Mouse (Mus musculus): ENCODE results near the gene Gapdh. TPM values are rescaled to one million over a fixed set of nuclear protein-coding genes. Genes with fewer than 3 reads are reported as not detected.

The Gapdh gene
- total RNA-seq, 1 experiment = 2,407 TPM

- Histone ChIP-seq H3K9ac (ENCODE audit: insufficient read depth, low read depth, low read length, poor library complexity, severe bottlenecking) (no peak overlapping the region), H3K4me1 (ENCODE audit: control insufficient read depth in 2 of 2, insufficient read depth in 2 of 2, low read length in 2 of 2, poor library complexity in 1 of 2) (peaks cover 2 to 24% of the 10 kb centered on the region in 2 experiments; a peak in 2 of 4 replicates), H3K4me3 (ENCODE audit: insufficient read depth in 1 of 2, low read depth in 1 of 2, low read length in 2 of 2, poor library complexity in 1 of 2, severe bottlenecking in 1 of 2) (no peak overlapping the region), H3K9me3 (ENCODE audit: control insufficient read depth, insufficient read depth, low read depth, low read length) (no peaks in the 10 kb centered on the region), H3K27ac (ENCODE audit: insufficient read depth, low read depth, low read length, poor library complexity, severe bottlenecking) (no peak overlapping the region), H3K36me3 (ENCODE audit: control insufficient read depth, insufficient read depth, low read length, poor library complexity, severe bottlenecking) (peaks cover 2% of the 10 kb centered on the region; the same call in 1 of the 2 replicates)
- no peak for DNase-seq (ENCODE audit: low read depth, low spot score)
- in situ Hi-C loops (cut with MboI; ENCODE audit: low sequenced_read_pairs in 2 of 2, unreplicated experiment in 2 of 2) = no loop called here
- TF ChIP-seq CHD2 (IDR thresholded peaks at IDR 0.05; ENCODE audit: low read depth, low read length) (no peak), ZNF384 (IDR thresholded peaks at IDR 0.05; ENCODE audit: low read depth, low read length) (no peak), MAFK (IDR thresholded peaks at IDR 0.05; ENCODE audit: insufficient read depth, low read depth, low read length) (no peak), ZC3H11A (IDR thresholded peaks at IDR 0.05; ENCODE audit: borderline replicate concordance, low read depth, low read length) (no peak), HCFC1 (IDR thresholded peaks at IDR 0.05; ENCODE audit: borderline replicate concordance, insufficient read depth, low read length) (no peak)
Observed at GRCm38 (mm10) chr6:125153682-125154081, 12.6 kb downstream of the Gapdh start.

GRCm38 (mm10) chr6:125153018-125153389 is 13.3 kb downstream of the Gapdh start:
- Histone ChIP-seq H3K9ac (ENCODE audit: insufficient read depth, low read depth, low read length, poor library complexity, severe bottlenecking) (no peak overlapping the region), H3K36me3 (ENCODE audit: control insufficient read depth, insufficient read depth, low read length, poor library complexity, severe bottlenecking) (peaks cover 2% of the 10 kb centered on the region; the same call in 1 of the 2 replicates), H3K4me3 (ENCODE audit: insufficient read depth in 1 of 2, low read depth in 1 of 2, low read length in 2 of 2, poor library complexity in 1 of 2, severe bottlenecking in 1 of 2) (no peak overlapping the region), H3K27ac (ENCODE audit: insufficient read depth, low read depth, low read length, poor library complexity, severe bottlenecking) (no peak overlapping the region), H3K4me1 (ENCODE audit: control insufficient read depth in 2 of 2, insufficient read depth in 2 of 2, low read length in 2 of 2, poor library complexity in 1 of 2) (peaks cover 4 to 23% of the 10 kb centered on the region in 2 experiments; a peak in 2 of 4 replicates), H3K9me3 (ENCODE audit: control insufficient read depth, insufficient read depth, low read depth, low read length) (no peaks in the 10 kb centered on the region)
- DNase-seq (ENCODE audit: low read depth, low spot score) = no peak
- no peak for TF ChIP-seq HCFC1 (IDR thresholded peaks at IDR 0.05; ENCODE audit: borderline replicate concordance, insufficient read depth, low read length)
- TF ChIP-seq ZC3H11A (IDR thresholded peaks at IDR 0.05; ENCODE audit: borderline replicate concordance, low read depth, low read length) = no peak
- TF ChIP-seq ZNF384 (IDR thresholded peaks at IDR 0.05; ENCODE audit: low read depth, low read length) = no peak
- TF ChIP-seq CHD2 (IDR thresholded peaks at IDR 0.05; ENCODE audit: low read depth, low read length) = no peak
- TF ChIP-seq MAFK (IDR thresholded peaks at IDR 0.05; ENCODE audit: insufficient read depth, low read depth, low read length) = no peak
- in situ Hi-C loops (cut with MboI; ENCODE audit: low sequenced_read_pairs in 2 of 2, unreplicated experiment in 2 of 2) = no loop called here

GRCm38 (mm10) chr6:125152212-125153017 is 13.9 kb downstream of the Gapdh start:
- no peak overlapping the region for H3K27ac ChIP-seq (ENCODE audit: insufficient read depth, low read depth, low read length, poor library complexity, severe bottlenecking)
- H3K36me3 ChIP-seq (ENCODE audit: control insufficient read depth, insufficient read depth, low read length, poor library complexity, severe bottlenecking) = peaks cover 2% of the 10 kb centered on the region; the same call in 1 of the 2 replicates
- no peak for TF ChIP-seq MAFK (IDR thresholded peaks at IDR 0.05; ENCODE audit: insufficient read depth, low read depth, low read length)
- TF ChIP-seq ZNF384 (IDR thresholded peaks at IDR 0.05; ENCODE audit: low read depth, low read length) = no peak
- TF ChIP-seq HCFC1 (IDR thresholded peaks at IDR 0.05; ENCODE audit: borderline replicate concordance, insufficient read depth, low read length) = no peak
- in situ Hi-C loops (cut with MboI; ENCODE audit: low sequenced_read_pairs in 2 of 2, unreplicated experiment in 2 of 2) = no loop called here
- no peak for DNase-seq (ENCODE audit: low read depth, low spot score)
- peaks cover 4 to 23% of the 10 kb centered on the region in 2 experiments; a peak in 2 of 4 replicates for H3K4me1 ChIP-seq (ENCODE audit: control insufficient read depth in 2 of 2, insufficient read depth in 2 of 2, low read length in 2 of 2, poor library complexity in 1 of 2)
- H3K4me3 ChIP-seq (ENCODE audit: insufficient read depth in 1 of 2, low read depth in 1 of 2, low read length in 2 of 2, poor library complexity in 1 of 2, severe bottlenecking in 1 of 2) = peak overlapping the region in 1 of 2 experiments; percentile 18; a peak in 3 of 4 replicates
- no peaks in the 10 kb centered on the region for H3K9me3 ChIP-seq (ENCODE audit: control insufficient read depth, insufficient read depth, low read depth, low read length)
- H3K9ac ChIP-seq (ENCODE audit: insufficient read depth, low read depth, low read length, poor library complexity, severe bottlenecking) = no peak overlapping the region

DNA sequence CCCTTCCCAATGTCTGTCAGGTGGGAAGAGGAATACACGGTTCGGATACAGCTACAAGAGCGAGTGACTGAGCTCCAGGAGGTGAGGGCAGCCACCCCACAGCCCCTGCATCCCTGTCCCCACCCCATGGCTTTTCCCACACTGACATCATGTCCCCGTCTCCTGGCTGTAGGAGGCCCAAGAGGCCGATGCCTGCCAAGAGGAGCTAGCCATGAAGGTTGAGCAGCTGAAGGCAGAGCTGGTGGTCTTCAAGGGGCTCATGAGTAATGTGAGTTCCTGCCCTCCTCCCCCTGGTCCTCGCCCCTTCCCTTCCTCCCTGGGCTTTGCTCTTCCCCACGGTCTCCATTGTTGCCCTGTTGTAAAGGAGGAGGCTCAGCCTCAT is 16.7 kb downstream of the Gapdh start:
- Histone ChIP-seq H3K4me3 (ENCODE audit: insufficient read depth in 1 of 2, low read depth in 1 of 2, low read length in 2 of 2, poor library complexity in 1 of 2, severe bottlenecking in 1 of 2) (no peak overlapping the region), H3K27ac (ENCODE audit: insufficient read depth, low read depth, low read length, poor library complexity, severe bottlenecking) (no peak overlapping the region), H3K9ac (ENCODE audit: insufficient read depth, low read depth, low read length, poor library complexity, severe bottlenecking) (no peak overlapping the region), H3K9me3 (ENCODE audit: control insufficient read depth, insufficient read depth, low read depth, low read length) (no peaks in the 10 kb centered on the region), H3K4me1 (ENCODE audit: control insufficient read depth in 2 of 2, insufficient read depth in 2 of 2, low read length in 2 of 2, poor library complexity in 1 of 2) (peaks cover 4 to 29% of the 10 kb centered on the region in 2 experiments; a peak in 2 of 4 replicates), H3K36me3 (ENCODE audit: control insufficient read depth, insufficient read depth, low read length, poor library complexity, severe bottlenecking) (peaks cover 2% of the 10 kb centered on the region; the same call in 1 of the 2 replicates)
- DNase-seq (ENCODE audit: low read depth, low spot score) = no peak
- TF ChIP-seq ZC3H11A (IDR thresholded peaks at IDR 0.05; ENCODE audit: borderline replicate concordance, low read depth, low read length) = no peak
- in situ Hi-C loops (cut with MboI; ENCODE audit: low sequenced_read_pairs in 2 of 2, unreplicated experiment in 2 of 2) = no loop called here
